Mouse (Mus musculus): Measurements from ENCODE around the gene Rp9. TPM values are rescaled to one million over a fixed set of nuclear protein-coding genes. Genes with fewer than 3 reads are reported as not detected.
A peak's percentile ranks its signal among the peaks of the same experiment; 100 is the strongest.
"Not testable (repeated sequence)": the region's sequence is repeated elsewhere in the genome, so short reads cannot be mapped to it uniquely, and the experiment has no call there.

The Rp9 gene
- polyA plus RNA-seq, 1 experiment from 2014 or later = 52.6 TPM

- Histone ChIP-seq H3K27ac (no peak overlapping the region), H3K4me3 (no peak overlapping the region), H3K27me3 (ENCODE audit: insufficient read depth, poor library complexity, severe bottlenecking) (no peaks in the 10 kb centered on the region), H3K9me3 (no peaks in the 10 kb centered on the region), H3K36me3 (no peaks in the 10 kb centered on the region), H3K4me1 (peaks cover 1% of the 10 kb centered on the region; the same call in 1 of the 2 replicates)
- no peak for DNase-seq (ENCODE audit: low spot score)
- 92% methylated on average over 8 of the region's 8 CpGs for WGBS
These were observed 14.5 kb upstream of the Rp9 start for GRCm38 (mm10) chr9:22483866-22484561.

- DNase-seq (ENCODE audit: low spot score) = no peak
- WGBS = 91% methylated on average over 8 of the region's 8 CpGs
- no peaks in the 10 kb centered on the region for H3K36me3 ChIP-seq
- H3K4me3 ChIP-seq = no peak overlapping the region
- no peaks in the 10 kb centered on the region for H3K9me3 ChIP-seq
- no peaks in the 10 kb centered on the region for H3K27me3 ChIP-seq (ENCODE audit: insufficient read depth, poor library complexity, severe bottlenecking)
- H3K27ac ChIP-seq = no peak overlapping the region
- H3K4me1 ChIP-seq = peaks cover 7% of the 10 kb centered on the region
These were observed 9.4 kb upstream of the Rp9 start for GRCm38 (mm10) chr9:22478946-22479345.

GRCm38 (mm10) chr9:22476265-22476664, 6.7 kb upstream of the Rp9 start:
- Histone ChIP-seq H3K27ac (peak overlapping the region; percentile 76; the same call in 1 of the 2 replicates), H3K36me3 (no peaks in the 10 kb centered on the region), H3K27me3 (ENCODE audit: insufficient read depth, poor library complexity, severe bottlenecking) (no peaks in the 10 kb centered on the region), H3K4me1 (peaks cover 7% of the 10 kb centered on the region), H3K4me3 (peak overlapping the region; percentile 77), H3K9me3 (no peaks in the 10 kb centered on the region)
- 5% methylated on average over 10 of the region's 10 CpGs for WGBS
- no peak for DNase-seq (ENCODE audit: low spot score)

- Histone ChIP-seq H3K27me3 (ENCODE audit: insufficient read depth, poor library complexity, severe bottlenecking) (no peaks in the 10 kb centered on the region), H3K36me3 (no peaks in the 10 kb centered on the region), H3K4me3 (peak within 1 kb of the TSS; percentile 77), H3K9me3 (no peaks in the 10 kb centered on the region), H3K27ac (peak within 1 kb of the TSS; percentile 76), H3K4me1 (peaks cover 7% of the 10 kb centered on the region)
- DNase-seq (ENCODE audit: low spot score) = peak; percentile 99
- under 1% methylated on average over 25 of the region's 25 CpGs for WGBS
These were observed 5.9 kb upstream of the Rp9 start, which contains the start of gene Bbs9 for GRCm38 (mm10) chr9:22475424-22475868. Gene Bbs9, plus strand, starts transcription at chr9:22475715.

- Histone ChIP-seq H3K9me3 (no peaks in the 10 kb centered on the region), H3K4me3 (no peak overlapping the region), H3K36me3 (peaks cover 16% of the 10 kb centered on the region), H3K4me1 (0 out of 2 replicates have a peak, but pooled peaks cover 4% of the 10 kb centered on the region), H3K27me3 (ENCODE audit: insufficient read depth, poor library complexity, severe bottlenecking) (no peaks in the 10 kb centered on the region), H3K27ac (no peak overlapping the region)
- no peak for DNase-seq (ENCODE audit: low spot score)
- 68% methylated on average over 8 of the region's 8 CpGs for WGBS
These were observed 664 bp downstream of the Rp9 start for GRCm38 (mm10) chr9:22468899-22469259.

- Histone ChIP-seq H3K4me1 (0 out of 2 replicates have a peak, but pooled peaks cover 4% of the 10 kb centered on the region), H3K9me3 (no peaks in the 10 kb centered on the region), H3K27ac (peak overlapping the region; percentile 97), H3K36me3 (peaks cover 16% of the 10 kb centered on the region), H3K4me3 (peak overlapping the region; percentile 75), H3K27me3 (ENCODE audit: insufficient read depth, poor library complexity, severe bottlenecking) (no peaks in the 10 kb centered on the region)
- 5% methylated on average over 41 of the region's 43 CpGs for WGBS
- peak; percentile 93 for DNase-seq (ENCODE audit: low spot score)
These were observed 1.2 kb downstream of the Rp9 start for GRCm38 (mm10) chr9:22468170-22468898.

GRCm38 (mm10) chr9:22467371-22468169, 2.0 kb downstream of the Rp9 start:
- Histone ChIP-seq H3K27me3 (ENCODE audit: insufficient read depth, poor library complexity, severe bottlenecking) (no peaks in the 10 kb centered on the region), H3K9me3 (no peaks in the 10 kb centered on the region), H3K4me3 (peak overlapping the region; percentile 75), H3K27ac (peak overlapping the region; percentile 97), H3K4me1 (0 out of 2 replicates have a peak, but pooled peaks cover 4% of the 10 kb centered on the region), H3K36me3 (peaks cover 18% of the 10 kb centered on the region)
- WGBS = 1% methylated on average over 73 of the region's 73 CpGs
- DNase-seq (ENCODE audit: low spot score) = peak; percentile 80

GRCm38 (mm10) chr9:22466212-22466611, 3.3 kb downstream of the Rp9 start:
- peaks cover 24% of the 10 kb centered on the region for H3K36me3 ChIP-seq
- H3K27ac ChIP-seq = no peak overlapping the region
- no peak overlapping the region for H3K4me3 ChIP-seq
- no peaks in the 10 kb centered on the region for H3K9me3 ChIP-seq
- H3K27me3 ChIP-seq (ENCODE audit: insufficient read depth, poor library complexity, severe bottlenecking) = no peaks in the 10 kb centered on the region
- no peak for DNase-seq (ENCODE audit: low spot score)
- 0 out of 2 replicates have a peak, but pooled peaks cover 4% of the 10 kb centered on the region for H3K4me1 ChIP-seq
- WGBS = 98% methylated on average over 5 of the region's 5 CpGs

- Histone ChIP-seq H3K9me3 (no peaks in the 10 kb centered on the region), H3K27me3 (ENCODE audit: insufficient read depth, poor library complexity, severe bottlenecking) (no peaks in the 10 kb centered on the region), H3K4me1 (no peaks in the 10 kb centered on the region), H3K36me3 (peaks cover 42% of the 10 kb centered on the region), H3K27ac (no peak overlapping the region), H3K4me3 (no peak overlapping the region)
- no peak for DNase-seq (ENCODE audit: low spot score)
- 92% methylated on average over 3 of the region's 3 CpGs for WGBS
These were observed 7.6 kb downstream of the Rp9 start for GRCm38 (mm10) chr9:22461946-22462345.

GRCm38 (mm10) chr9:22457142-22457835, 12.3 kb downstream of the Rp9 start:
- Histone ChIP-seq H3K9me3 (no peaks in the 10 kb centered on the region), H3K27ac (no peak overlapping the region), H3K4me1 (no peaks in the 10 kb centered on the region), H3K4me3 (no peak overlapping the region), H3K27me3 (ENCODE audit: insufficient read depth, poor library complexity, severe bottlenecking) (no peaks in the 10 kb centered on the region), H3K36me3 (peaks cover 69% of the 10 kb centered on the region)
- WGBS = 85% methylated on average over 11 of the region's 11 CpGs
- no peak for DNase-seq (ENCODE audit: low spot score)

- no peaks in the 10 kb centered on the region for H3K4me1 ChIP-seq
- H3K36me3 ChIP-seq = peaks cover 78% of the 10 kb centered on the region
- no peaks in the 10 kb centered on the region for H3K9me3 ChIP-seq
- no peaks in the 10 kb centered on the region for H3K27me3 ChIP-seq (ENCODE audit: insufficient read depth, poor library complexity, severe bottlenecking)
- no peak overlapping the region for H3K4me3 ChIP-seq
- no peak for DNase-seq (ENCODE audit: low spot score)
- H3K27ac ChIP-seq = no peak overlapping the region
These were observed 14.5 kb downstream of the Rp9 start for GRCm38 (mm10) chr9:22455041-22455440.

GRCm38 (mm10) chr9:22453990-22454389, 15.6 kb downstream of the Rp9 start, which contains the start of gene Gm17545:
Gene Gm17545, plus strand, starts transcription at chr9:22454290.
- not testable (repeated sequence) for H3K9me3 ChIP-seq; H3K27me3 ChIP-seq (ENCODE audit: insufficient read depth, poor library complexity, severe bottlenecking); H3K4me1 ChIP-seq; H3K4me3 ChIP-seq; H3K27ac ChIP-seq; DNase-seq (ENCODE audit: low spot score)
- 92% methylated on average over 8 of the region's 8 CpGs for WGBS
- H3K36me3 ChIP-seq = peaks cover 87% of the 10 kb centered on the region

Data from heart, embryonic 10.5 days (tissue).